Mouse (Mus musculus) adrenal gland (tissue): ENCODE results near the gene Emc1.

Experiments
- intact Hi-C: fragments of 180-260 bp; cut with DNase I; formaldehyde crosslinking; loops from one replicate; pipeline ENCODE4 v1.15.1; 2025
- long read RNA-seq, 2 experiments: library from polyadenylated mRNA; unstranded; transcript quantifications; one replicate each; pipeline ENCODE4 v2.0.0; 2020; ENCODE audit warnings: borderline replicate concordance in 1 of 2; ENCODE audit not compliant: insufficient replicate concordance in 1 of 2

Emc1 gene
- long read RNA-seq, experiment 1, full-length matches to known transcripts = 8 of 10 reads
- long read RNA-seq, experiment 1, partial matches to known transcripts = 2 of 10 reads
- long read RNA-seq, experiment 1, other reads (novel, unspliced or antisense) = 0 of 10 reads
- long read RNA-seq, experiment 2, full-length matches to known transcripts = 12 of 18 reads
- long read RNA-seq, experiment 2, partial matches to known transcripts = 1 of 18 reads
- long read RNA-seq, experiment 2, other reads (novel, unspliced or antisense) = 5 of 18 reads

DNA sequence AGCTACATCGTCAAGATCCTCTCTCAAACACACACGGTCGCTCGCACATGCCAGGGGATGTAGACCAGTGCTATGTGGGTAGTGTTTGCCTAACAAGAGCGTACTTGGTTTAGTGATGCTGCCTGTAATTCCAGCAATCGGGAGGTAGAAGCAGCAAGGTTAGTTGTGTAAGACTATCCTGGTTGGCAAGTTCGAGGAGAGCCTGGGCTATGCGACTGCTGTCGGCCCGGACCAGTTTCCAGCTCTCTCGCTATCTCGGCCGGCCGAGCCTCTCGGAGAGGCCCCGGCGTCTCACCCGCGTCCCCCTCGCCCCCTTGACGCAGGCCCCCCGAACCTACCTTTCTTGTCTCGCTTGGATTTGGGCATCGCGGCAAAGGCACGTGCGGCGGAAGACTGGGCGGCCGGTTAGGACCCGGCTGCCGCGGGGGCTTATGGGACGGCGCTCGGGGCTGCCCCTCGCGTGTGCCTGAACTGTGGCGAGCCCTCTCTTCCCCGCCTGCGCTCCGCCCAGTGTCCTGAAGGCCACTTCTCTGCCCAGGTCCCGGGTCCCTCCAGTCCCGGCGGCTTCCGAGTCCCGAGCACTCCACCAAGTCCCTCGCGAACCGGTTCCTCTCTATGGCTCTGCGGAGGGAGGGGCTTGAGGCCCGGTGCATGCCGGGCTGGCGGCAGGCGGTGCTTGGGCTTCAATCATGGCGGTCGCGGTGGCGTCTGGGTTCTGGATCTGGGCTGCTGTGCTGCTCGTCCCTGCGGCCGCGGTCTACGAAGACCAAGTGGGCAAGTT is at the start of gene Emc1, which contains the start of the genes Mrto4 and Ubr4:
Gene Emc1, plus strand, starts transcription at position 657 of the 781 bp plus-strand sequence.
Gene Mrto4, minus strand, starts transcription at position 646 of the 781 bp plus-strand sequence.
Gene Ubr4, plus strand, starts transcription at position 679 of the 781 bp plus-strand sequence.
- intact Hi-C loops = no loop called here

DNA sequence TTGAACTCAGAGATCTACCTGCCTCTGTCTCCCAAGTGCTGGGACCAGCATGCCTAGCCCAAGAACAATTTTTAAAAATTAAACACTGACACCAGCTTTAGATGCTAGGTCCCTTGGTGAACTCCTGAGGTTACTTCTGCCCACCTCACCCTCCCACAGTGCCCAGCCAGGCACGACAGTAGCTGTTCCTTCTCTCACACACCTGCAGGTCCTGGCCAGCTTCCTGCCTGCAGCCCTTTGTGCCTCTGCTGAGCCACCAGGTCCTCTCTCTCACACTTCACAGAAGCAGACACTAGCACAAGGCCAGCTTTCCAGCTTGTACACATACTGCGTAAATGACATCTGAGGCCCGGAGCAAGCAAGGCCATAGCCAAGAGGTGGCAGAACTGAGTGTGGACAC is 46.9 kb upstream of the Emc1 start:
- intact Hi-C loops = no loop called here

DNA sequence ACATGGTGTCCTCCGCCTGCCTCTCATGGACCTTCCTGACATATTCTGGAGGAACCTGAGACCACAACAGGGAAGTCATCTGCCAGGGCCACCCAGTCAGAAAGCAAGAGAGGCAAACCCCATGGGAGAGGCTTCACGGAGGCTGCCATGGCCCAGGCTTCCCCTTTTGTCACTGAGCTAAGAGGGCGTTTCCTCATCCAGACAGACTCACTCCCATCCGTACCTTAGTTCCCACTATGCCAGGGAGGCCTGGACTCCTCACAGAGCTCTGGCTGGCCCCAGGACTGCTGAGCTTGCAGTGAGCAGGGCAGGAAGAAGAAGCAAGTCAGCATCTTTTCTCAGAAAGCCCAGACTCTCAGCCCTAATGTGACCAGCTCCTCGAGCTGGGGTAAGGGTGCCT is 44.5 kb upstream of the Emc1 start:
- intact Hi-C loops = no loop called here

DNA sequence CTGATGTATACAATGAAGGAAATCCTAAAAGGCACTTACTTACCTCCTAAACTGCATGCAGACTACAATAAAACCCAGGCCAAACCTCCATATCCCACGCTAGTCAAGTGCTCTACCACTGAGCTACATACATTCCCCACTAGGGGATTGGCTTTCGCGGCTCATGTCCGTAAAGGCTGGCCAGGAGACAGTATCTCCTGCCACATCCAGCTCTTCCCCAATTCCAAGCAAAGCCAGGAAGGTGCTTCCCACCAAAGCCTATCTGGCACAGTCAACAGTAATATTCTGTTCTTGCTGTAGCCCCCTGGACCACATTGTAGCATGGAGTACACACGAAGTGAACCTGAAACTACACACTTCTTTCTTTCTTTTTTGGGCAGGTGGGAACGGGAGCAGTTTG is 42.7 kb upstream of the Emc1 start:
- intact Hi-C loops = no loop called here

DNA sequence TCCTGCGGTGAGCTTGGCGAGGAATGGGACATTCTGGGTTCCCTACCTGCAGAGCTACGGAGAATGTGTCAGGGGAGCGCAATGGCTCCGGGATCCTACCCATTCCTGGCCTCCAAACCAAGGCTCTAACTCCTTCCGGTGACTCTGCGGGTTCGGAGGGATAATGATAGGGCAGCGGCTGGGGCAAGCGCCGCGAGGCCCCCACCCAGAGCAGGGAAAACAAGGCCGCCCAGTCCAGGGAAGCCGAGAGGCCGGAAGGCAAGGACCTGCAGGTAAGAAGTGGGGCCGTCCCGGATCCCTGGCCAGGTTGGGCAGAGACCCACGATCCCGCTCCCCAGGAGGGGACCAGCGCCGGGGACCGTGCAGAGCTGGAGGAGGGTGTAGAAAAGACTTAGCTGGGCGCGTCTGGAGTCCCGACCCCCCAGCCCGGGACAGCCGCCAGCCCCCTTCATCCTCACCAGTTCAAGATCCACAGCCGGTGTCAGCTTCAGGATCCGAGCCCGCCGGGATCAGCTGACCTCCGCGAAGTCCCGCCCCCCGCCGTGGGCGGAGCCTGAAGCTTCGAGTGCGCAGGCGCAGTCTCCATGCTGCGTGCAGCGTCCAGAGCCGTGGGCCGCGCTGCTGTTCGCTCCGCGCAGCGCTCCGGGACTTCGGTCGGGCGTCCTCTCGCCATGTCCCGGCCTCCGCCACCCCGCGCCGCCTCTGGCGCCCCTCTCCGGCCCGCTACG is 42.1 kb upstream of the Emc1 start, which contains the start of the genes Pqlc2 and Akr7a5:
Gene Pqlc2, minus strand, starts transcription at position 538 of the 728 bp plus-strand sequence.
Gene Akr7a5, plus strand, starts transcription at position 574 of the 728 bp plus-strand sequence.
- intact Hi-C loops = no loop called here

DNA sequence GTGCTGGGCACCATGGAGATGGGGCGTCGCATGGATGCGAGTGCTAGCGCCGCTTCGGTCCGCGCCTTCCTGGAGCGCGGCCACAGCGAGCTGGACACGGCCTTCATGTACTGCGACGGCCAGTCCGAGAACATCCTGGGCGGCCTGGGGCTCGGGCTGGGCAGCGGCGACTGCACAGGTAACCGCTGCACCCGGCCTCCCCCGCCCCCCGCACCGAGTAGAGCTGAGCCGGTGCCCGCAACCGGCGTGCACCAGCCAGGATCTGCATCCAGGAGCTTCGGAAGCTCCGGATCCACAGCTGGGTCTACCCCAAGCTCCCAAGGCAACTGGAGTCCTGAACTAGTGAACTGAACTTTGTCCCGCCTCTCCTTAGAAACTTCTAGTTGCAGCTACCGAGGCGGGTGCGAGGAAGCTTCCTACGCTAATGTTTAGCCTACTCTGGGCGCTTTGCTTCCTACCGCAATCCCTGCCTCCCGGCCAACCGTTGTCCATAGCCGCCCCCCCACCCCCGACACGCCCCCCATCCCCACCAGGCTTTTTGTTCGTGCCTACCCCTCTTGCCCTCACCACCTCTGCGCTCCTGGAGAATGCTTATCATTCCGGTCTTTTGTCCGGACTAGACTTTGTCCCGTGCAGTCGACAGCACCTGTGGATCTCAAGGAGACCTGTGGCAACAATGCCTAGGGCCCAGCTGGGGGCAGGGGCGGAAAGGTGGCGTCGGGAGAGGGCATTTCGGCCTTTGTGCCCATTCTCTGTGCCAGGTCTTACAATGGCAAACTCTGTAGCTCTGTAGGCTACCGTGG is 41.3 kb upstream of the Emc1 start:
- intact Hi-C loops = no loop called here

DNA sequence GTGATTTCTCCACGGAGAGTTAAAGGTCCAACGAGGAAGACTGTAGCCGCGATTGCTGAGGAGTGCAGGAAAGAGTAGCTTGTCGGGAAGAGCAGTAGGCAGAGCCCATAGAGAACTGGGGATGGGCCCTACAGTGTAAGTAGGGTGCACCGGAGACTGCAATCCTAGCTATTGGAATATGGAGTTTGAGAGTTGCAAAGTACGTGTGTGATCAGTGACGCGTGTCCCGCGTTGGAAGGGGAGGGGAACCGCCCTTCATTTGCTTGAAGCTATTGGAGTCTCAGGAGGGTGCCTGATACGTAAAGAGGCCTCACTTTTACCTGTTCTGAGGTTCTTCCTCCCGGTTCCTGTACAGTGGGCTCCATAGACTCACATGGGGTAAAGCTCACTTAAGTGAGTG is 40.7 kb upstream of the Emc1 start:
- intact Hi-C loops = no loop called here

DNA sequence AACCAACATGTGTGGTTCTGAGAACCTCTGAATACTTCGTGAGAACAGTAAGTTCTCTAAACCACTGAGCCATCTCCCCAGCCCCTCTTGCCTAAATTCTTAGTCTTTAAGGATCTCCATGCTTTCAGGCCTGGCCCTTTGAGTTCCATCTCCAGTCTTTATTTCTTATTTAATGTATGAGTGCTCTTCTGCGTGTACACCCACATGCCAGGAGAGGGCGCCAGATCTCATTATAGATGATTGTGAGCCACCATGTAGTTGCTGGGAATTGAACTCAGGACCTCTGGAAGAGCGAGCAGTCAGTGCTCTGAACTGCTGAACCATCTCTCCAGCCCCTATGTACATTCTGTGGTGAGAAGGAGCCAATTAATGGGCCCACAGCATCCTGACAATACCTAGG is 39.8 kb upstream of the Emc1 start:
- intact Hi-C loops = no loop called here

DNA sequence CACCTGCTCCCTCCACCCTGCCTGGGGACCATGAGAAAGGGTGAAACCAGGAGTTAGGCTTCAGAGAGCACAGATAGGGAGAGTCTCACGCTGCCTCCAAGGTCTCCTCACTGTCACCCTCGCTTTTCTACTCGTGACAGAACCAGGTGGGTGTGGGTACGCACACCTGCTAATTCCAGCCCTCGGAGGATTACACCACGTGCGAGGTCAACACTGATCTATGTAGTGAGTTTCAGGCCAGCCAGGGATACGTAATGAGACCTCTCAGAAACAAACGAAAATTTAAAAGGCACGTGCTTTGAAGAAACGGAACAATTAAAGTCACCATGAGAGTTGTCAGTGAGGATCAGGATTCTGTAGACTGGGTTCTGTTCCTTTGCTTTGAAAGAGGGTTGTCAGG is 33.9 kb upstream of the Emc1 start:
- intact Hi-C loops = no loop called here

DNA sequence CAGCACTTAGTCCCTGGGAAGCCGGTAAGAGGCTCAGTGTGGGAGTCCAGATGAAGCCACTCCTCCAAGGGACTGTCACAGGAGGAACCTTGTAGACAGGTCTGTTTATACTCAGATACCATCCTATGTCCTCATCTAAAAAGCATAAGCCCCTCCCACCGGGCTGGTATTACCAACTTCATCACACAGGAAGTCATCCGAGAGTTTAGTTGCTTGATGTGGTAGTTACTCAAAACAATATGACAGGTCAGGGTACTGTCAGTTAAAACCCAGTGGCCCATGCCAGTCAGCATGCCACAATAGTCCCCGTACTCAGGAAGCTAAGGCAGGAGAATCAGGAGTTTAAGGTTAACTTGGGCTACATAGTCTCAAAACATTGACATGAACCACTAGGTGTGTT is 32.6 kb upstream of the Emc1 start:
- intact Hi-C loops = no loop called here

DNA sequence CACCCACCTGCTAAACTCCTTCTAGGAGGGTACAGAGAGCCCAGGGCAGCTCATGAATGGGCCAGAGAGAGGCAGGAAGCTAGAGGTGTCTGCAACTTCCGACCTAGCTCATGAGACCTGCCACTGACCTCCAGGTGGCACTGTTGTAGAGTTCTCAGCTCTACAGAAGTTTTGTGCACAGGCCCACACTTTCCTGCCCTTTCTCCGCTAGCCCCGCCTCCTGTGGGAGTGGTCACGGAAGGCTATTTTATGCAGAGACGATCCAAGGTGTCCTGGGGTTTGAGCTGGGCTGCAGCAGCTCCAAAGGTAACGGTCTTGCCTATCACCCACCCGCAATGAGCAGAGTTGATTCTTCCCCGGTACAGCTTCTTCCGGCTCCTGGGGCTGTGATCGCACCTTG is 21.8 kb upstream of the Emc1 start:
- intact Hi-C loops = no loop called here

DNA sequence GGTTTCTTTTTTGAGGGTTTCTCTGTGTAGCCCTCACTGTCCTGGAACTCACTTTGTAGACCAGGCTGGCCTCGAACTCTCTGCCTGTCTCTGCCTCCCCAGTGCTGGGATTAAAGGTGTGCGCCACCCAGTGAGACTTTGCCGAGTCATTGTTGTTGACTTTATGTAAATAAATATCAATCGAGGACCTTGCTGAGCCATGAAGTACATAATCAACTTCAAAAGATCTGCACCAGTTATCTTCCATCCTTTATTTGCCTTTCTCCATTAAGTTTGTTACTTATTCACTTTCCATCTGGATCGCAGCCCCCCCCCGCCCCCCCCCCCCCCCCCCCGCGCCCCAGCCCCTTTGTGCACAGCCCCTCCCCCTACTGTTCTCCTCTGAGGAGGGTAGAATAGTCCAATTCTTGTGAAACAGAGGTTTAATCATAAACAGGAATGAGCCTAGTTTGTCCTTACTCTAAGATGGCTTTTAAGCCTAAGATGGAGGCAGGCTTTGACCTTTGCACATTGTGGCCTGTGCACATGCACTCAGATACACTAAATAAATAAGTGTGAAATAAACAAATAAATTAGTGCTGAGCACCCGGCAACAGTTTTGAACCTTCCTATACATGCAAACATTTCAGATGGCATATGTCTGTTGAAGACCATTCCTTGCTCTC is 17.6 kb upstream of the Emc1 start:
- intact Hi-C loops = no loop called here

DNA sequence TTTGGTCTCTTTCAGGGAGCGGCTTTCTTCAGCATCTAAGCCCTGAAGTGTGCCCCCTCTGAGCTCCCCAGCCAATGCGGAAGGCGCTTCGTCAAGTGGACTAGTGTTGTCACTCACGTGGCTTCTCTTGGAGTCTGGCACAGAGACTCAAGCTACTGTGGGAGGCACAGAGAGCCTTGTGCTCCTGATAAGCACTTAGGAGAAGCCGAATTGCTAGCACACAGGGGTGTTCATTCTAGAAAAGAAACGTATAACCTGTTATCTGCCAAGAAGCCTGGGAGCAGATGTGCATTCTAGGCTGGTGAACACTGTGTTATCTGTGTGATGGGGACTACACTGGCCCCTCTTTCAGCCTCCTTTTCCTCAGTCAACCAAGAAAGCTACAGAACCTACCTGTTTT is 16.9 kb upstream of the Emc1 start:
- intact Hi-C loops = no loop called here

DNA sequence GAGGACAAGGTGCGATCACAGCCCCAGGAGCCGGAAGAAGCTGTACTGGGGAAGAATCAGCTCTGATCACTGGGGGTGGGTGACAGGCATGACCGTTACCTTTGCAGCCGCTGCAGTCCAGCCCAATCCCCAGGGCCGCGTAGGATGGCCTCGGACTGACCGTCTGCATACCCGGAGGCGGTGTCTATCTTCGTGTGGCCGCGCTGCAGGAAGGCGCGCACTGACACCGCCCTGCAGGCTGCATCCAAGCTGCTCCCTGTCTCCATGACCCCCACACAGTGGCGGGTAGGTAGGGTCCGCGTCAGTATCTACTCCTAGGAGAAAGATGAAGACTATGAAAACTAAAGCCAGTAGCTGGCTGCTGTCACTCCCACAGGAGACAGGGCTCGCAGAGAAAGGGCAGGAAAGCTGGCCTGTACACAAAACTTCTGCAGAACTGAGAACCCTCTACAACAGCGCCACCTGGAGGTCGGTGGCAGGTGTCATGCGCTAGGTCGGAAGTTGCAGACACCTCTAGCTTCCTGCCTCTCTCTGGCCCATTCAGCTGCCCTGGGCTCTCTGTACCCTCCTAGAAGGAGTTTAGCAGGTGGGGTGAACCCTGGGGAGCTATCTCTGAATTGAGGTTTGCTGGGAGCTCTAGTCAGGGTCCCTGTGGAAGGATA is 15.4 kb upstream of the Emc1 start:
- intact Hi-C loops = no loop called here

DNA sequence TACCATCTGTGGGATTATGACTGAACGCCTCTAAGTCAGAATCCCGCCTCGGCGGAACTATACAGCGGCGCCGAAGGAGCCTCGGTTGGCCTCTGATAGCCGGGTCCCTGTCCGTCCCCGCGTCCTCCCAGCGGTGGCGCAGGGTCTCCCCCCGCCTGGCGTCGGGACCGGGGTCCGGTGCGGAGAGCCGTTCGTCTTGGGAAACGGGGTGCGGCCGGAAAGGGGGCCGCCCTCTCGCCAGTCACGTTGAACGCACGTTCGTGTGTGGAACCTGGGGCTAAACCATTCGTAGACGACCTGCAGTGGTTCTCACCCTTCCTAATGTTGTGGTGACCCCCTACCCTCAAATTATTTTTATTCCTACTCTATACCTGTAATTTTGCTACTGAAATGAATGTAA is 14.2 kb upstream of the Emc1 start:
- intact Hi-C loops = no loop called here

DNA sequence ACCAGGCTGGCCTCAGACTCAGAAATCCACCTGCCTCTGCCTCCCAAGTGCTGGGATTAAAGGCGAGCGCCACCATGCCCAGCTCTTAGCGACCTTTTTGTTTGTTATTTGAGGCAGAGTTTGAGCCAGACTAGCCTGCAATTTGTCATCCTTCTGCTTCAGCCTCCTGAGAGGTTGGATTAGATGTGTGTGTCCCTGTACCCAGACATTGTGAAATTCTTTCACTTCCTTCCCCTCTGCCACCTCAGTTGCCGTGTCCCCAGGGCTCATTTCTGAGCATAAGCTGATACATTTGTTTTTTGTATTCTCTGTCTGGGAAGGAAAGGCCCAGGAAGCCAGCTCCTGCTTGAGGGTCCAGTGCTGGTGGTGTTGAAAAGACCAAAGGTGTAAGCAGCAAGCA is 11.6 kb upstream of the Emc1 start:
- intact Hi-C loops = no loop called here

DNA sequence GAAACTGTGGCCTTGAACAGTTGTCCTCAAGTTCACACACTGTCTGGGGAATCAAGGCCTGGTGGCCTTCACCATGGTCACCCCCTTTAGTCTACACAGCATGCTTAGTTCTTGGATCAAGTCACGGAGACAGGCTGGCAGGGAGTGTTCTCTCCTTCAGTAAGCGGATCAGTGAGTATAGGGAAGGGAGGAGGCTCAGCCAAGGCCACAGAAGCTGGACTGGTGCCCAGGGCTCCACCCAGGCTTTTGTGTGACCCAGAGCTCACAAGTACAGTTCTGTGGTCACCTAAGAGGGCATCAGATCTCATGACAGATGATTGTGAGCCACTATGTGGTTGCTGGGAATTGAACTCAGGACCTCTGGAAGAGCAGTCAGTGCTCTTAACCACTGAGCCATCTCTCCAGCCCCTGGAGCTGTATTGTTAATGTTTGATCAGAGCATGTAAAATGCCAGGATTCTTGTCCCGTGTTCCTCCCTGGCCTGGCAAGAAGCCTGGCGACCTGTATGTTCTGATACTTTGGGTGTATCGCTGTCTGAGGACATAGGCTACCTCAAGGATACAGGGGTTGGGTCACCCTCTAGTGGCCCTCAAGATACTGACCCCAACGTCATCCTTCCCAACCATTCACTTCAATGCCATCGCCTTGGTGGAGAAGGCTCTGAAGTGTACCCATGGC is 10.7 kb upstream of the Emc1 start:
- intact Hi-C loops = no loop called here

DNA sequence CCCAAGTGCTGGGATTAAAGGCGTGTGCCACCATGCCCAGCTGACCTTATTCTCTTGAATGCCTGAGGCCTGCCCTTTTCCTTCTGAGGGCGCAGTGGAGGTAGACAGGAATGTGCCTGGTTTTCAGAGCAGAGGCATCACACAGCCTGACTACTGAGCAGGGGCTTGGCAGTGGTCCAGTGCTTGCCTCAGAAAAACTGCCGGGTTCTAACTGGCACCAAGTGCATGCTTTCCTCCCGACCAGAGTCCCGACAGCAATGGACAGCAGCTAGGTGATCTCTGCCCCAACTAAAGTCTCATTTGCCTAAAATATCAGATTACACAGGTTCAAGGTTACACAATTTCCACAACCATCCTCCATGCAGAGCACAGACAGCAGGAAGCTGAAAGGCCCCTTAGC is 8.7 kb upstream of the Emc1 start:
- intact Hi-C loops = no loop called here

DNA sequence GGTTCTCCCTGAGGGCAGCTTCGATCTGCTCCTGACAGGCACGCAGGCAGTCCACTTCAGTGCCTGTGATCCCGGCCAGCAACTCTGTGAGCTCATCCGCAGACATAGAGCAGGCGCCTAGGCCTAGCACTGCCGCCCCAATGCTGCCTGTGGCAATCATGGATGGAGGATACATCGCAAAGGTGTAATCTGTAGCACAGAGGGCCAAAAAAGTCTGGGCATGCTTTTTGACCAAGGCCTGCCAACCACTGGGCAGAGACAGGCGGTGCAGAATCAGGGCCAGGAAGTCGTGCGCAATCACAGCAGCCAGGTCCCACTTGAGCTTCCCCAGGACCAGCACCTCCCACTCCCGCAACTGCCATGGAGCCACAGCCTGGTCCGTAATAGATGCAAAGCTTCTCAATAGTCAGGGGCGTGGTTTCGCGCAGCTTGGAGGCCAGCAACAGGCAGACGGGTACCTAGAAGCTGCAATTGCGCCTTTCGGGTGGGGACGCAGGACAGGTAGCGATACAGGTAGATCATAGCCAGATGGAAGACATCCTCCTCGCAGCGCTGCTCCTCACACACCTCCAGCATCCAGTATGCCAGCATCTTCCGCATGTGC is 6.9 kb upstream of the Emc1 start:
- intact Hi-C loops = no loop called here
